Mouse (Mus musculus) CH12.LX (cell line): ENCODE measurements at regions not wholly inside any gene's neighbourhood (a gene's known extent, or its start where the extent isn't known, plus 50 kb on each side); places are given as distances from the start of the nearest gene placed in this dataset.

Experiments used
- DNase-seq: peaks from one replicate; pipeline ENCODE4 v3.0.0-alpha.2; 2013; ENCODE audit errors: extremely low read depth
- H3K27ac ChIP-seq: 2 replicates; pipeline ENCODE4 v1.5.1; 2012; ENCODE audit warnings: low read depth, mild to moderate bottlenecking, control low read depth, moderate library complexity; ENCODE audit not compliant: insufficient read depth
- H3K27me3 ChIP-seq: replicated peaks from 2 replicates; pipeline ENCODE3; 2012; ENCODE audit warnings: inconsistent platforms
- H3K36me3 ChIP-seq, 2 experiments: replicated peaks in 1 of 2; 2 replicates each; pipeline versions ENCODE3 to v1.6.1; 2012; ENCODE audit warnings: inconsistent platforms in 1 of 2, low read length in 1 of 2, mild to moderate bottlenecking in 1 of 2, mixed read lengths in 1 of 2, moderate library complexity in 1 of 2; ENCODE audit not compliant: control insufficient read depth in 1 of 2, insufficient read depth in 1 of 2
- H3K4me1 ChIP-seq, 2 experiments: 2 replicates each; pipeline ENCODE4 v1.6.1; 2012; ENCODE audit warnings: inconsistent platforms in 1 of 2, moderate library complexity in 1 of 2; ENCODE audit not compliant: insufficient read depth in 2 of 2, control insufficient read depth in 1 of 2
- H3K4me2 ChIP-seq: 2 replicates; pipeline ENCODE4 v1.6.1; 2012; ENCODE audit warnings: low read depth, mild to moderate bottlenecking, control low read depth; ENCODE audit not compliant: poor library complexity, insufficient read depth, severe bottlenecking
- H3K4me3 ChIP-seq, 3 experiments: fragments of 150-350 bp in 1 of 3; sonication (generic) in 1 of 3; replicated peaks in 1 of 3; 2 replicates each; pipeline versions ENCODE3 to v1.5.1; 2011 to 2012; ENCODE audit warnings: low read depth in 2 of 3, low read length in 2 of 3, mild to moderate bottlenecking in 2 of 3, moderate library complexity in 2 of 3, control low read depth in 1 of 3, improper control_type of control experiment in 1 of 3, inconsistent platforms in 1 of 3, mixed read lengths in 1 of 3; ENCODE audit not compliant: poor library complexity in 1 of 3
- H3K79me2 ChIP-seq: replicated peaks from 2 replicates; pipeline ENCODE4 v1.6.1; 2012; ENCODE audit warnings: mild to moderate bottlenecking, moderate library complexity; ENCODE audit not compliant: control insufficient read depth, poor library complexity, insufficient read depth, severe bottlenecking; ENCODE audit errors: extremely low read depth
- H3K9ac ChIP-seq: 2 replicates; pipeline ENCODE4 v1.6.1; 2012; ENCODE audit warnings: low read depth, mild to moderate bottlenecking, control low read depth, moderate library complexity; ENCODE audit not compliant: insufficient read depth
- H3K9me3 ChIP-seq: replicated peaks from 2 replicates; pipeline ENCODE3; 2012; ENCODE audit warnings: low read length, inconsistent platforms, mixed read lengths
- CHD2 ChIP-seq: IDR thresholded peaks from 2 replicates; pipeline ENCODE4 v1.6.1; 2011; ENCODE audit warnings: low read length, improper control_type of control experiment
- CTCF ChIP-seq, 2 experiments: IDR thresholded peaks in 1 of 2; conservative IDR thresholded peaks in 1 of 2; 2 replicates each; pipeline ENCODE4 v1.5.1; 2011 to 2012; ENCODE audit warnings: low read depth in 2 of 2, low read length in 2 of 2, improper control_type of control experiment in 1 of 2, inconsistent platforms in 1 of 2, mild to moderate bottlenecking in 1 of 2, moderate library complexity in 1 of 2
- E2F4 ChIP-seq: IDR thresholded peaks from 2 replicates; pipeline ENCODE4 v1.6.1; 2011; ENCODE audit warnings: low read depth, low read length, improper control_type of control experiment; ENCODE audit not compliant: insufficient replicate concordance
- ELF1 ChIP-seq: IDR thresholded peaks from 2 replicates; pipeline ENCODE4 v1.6.1; 2014; ENCODE audit warnings: low read depth, mild to moderate bottlenecking, inconsistent platforms, low read length, improper control_type of control experiment
- ETS1 ChIP-seq: conservative IDR thresholded peaks from 2 replicates; pipeline ENCODE4 v1.6.1; 2012; ENCODE audit warnings: low read depth, mild to moderate bottlenecking, inconsistent platforms, low read length, improper control_type of control experiment, moderate library complexity
- JUN ChIP-seq: IDR thresholded peaks from 2 replicates; pipeline ENCODE4 v1.6.1; 2011; ENCODE audit warnings: low read depth, mild to moderate bottlenecking, low read length, improper control_type of control experiment, moderate library complexity; ENCODE audit not compliant: insufficient read depth
- JUND ChIP-seq: conservative IDR thresholded peaks from 2 replicates; pipeline ENCODE4 v1.6.1; 2011; ENCODE audit warnings: low read depth, low read length, improper control_type of control experiment
- KAT2A ChIP-seq: IDR thresholded peaks from 2 replicates; pipeline ENCODE4 v1.6.1; 2012; ENCODE audit warnings: low read length, improper control_type of control experiment, inconsistent platforms; ENCODE audit not compliant: insufficient replicate concordance
- MAFK ChIP-seq: IDR thresholded peaks from 2 replicates; pipeline ENCODE4 v1.6.1; 2011; ENCODE audit warnings: low read length, improper control_type of control experiment; ENCODE audit not compliant: insufficient replicate concordance
- MAZ ChIP-seq: IDR thresholded peaks from 2 replicates; pipeline ENCODE4 v1.6.1; 2012; ENCODE audit warnings: low read depth, mild to moderate bottlenecking, inconsistent platforms, low read length, improper control_type of control experiment, moderate library complexity
- MEF2A ChIP-seq: IDR thresholded peaks from 2 replicates; pipeline ENCODE4 v1.6.1; 2014; ENCODE audit warnings: low read depth, mild to moderate bottlenecking, inconsistent platforms, low read length, improper control_type of control experiment, borderline replicate concordance
- MXI1 ChIP-seq: IDR thresholded peaks from 2 replicates; pipeline ENCODE4 v1.6.1; 2011; ENCODE audit warnings: mild to moderate bottlenecking, low read depth, low read length, improper control_type of control experiment
- MYC ChIP-seq: IDR thresholded peaks from 2 replicates; pipeline ENCODE4 v1.6.1; 2011; ENCODE audit warnings: low read depth, mild to moderate bottlenecking, improper control_type of control experiment, low read length
- NELFE ChIP-seq: IDR thresholded peaks from 2 replicates; pipeline ENCODE4 v1.6.1; 2011; ENCODE audit warnings: low read depth, low read length, improper control_type of control experiment
- POLR2A ChIP-seq: IDR thresholded peaks from 2 replicates; pipeline ENCODE4 v1.6.1; 2011; ENCODE audit warnings: low read depth, mild to moderate bottlenecking, improper control_type of control experiment, low read length
- POLR2AphosphoS2 ChIP-seq: IDR thresholded peaks from 2 replicates; pipeline ENCODE4 v1.6.1; 2011; ENCODE audit warnings: low read depth, low read length, improper control_type of control experiment
- RAD21 ChIP-seq: IDR thresholded peaks from 2 replicates; pipeline ENCODE4 v1.6.1; 2011; ENCODE audit warnings: low read depth, mild to moderate bottlenecking, low read length, improper control_type of control experiment, moderate library complexity
- SIN3A ChIP-seq: IDR thresholded peaks from 2 replicates; pipeline ENCODE4 v1.6.1; 2012; ENCODE audit warnings: low read length, improper control_type of control experiment, inconsistent platforms
- SMC3 ChIP-seq: IDR thresholded peaks from 2 replicates; pipeline ENCODE4 v1.6.1; 2011; ENCODE audit warnings: low read depth, low read length, improper control_type of control experiment
- TBP ChIP-seq: conservative IDR thresholded peaks from 2 replicates; pipeline ENCODE4 v1.6.1; 2011; ENCODE audit warnings: low read depth, low read length, improper control_type of control experiment
- TCF12 ChIP-seq: IDR thresholded peaks from 2 replicates; pipeline ENCODE4 v1.6.1; 2014; ENCODE audit warnings: low read depth, mild to moderate bottlenecking, inconsistent platforms, low read length, improper control_type of control experiment
- USF1 ChIP-seq: IDR thresholded peaks from 2 replicates; pipeline ENCODE4 v1.6.1; 2014; ENCODE audit warnings: low read depth, mild to moderate bottlenecking, inconsistent platforms, low read length, improper control_type of control experiment
- USF2 ChIP-seq: conservative IDR thresholded peaks from 2 replicates; pipeline ENCODE4 v1.6.1; 2011; ENCODE audit warnings: low read depth, low read length, improper control_type of control experiment
- ZC3H11A ChIP-seq: IDR thresholded peaks from 2 replicates; pipeline ENCODE4 v1.6.1; 2012; ENCODE audit warnings: low read depth, mild to moderate bottlenecking, inconsistent platforms, low read length, improper control_type of control experiment
- ZKSCAN1 ChIP-seq: IDR thresholded peaks from 2 replicates; pipeline ENCODE4 v1.6.1; 2012; ENCODE audit warnings: low read depth, inconsistent platforms, low read length, improper control_type of control experiment, borderline replicate concordance
- dilution Hi-C: fragments of 300-500 bp; cut with MboI; formaldehyde crosslinking; loops from 2 replicates; pipeline ENCODE4 v1.14.3; 2020; ENCODE audit warnings: low sequenced_read_pairs; ENCODE audit not compliant: extremely low pct_unique_long_range_greater_than_20kb, extremely low pct_ligation_motif_present
- in situ Hi-C: fragments of 300-500 bp; cut with MboI; formaldehyde crosslinking; loops from 3 replicates; pipeline ENCODE4 v1.14.3; 2019; ENCODE audit warnings: low sequenced_read_pairs, low pct_ligation_motif_present, low pct_unique_long_range_greater_than_20kb, mixed read lengths

DNA sequence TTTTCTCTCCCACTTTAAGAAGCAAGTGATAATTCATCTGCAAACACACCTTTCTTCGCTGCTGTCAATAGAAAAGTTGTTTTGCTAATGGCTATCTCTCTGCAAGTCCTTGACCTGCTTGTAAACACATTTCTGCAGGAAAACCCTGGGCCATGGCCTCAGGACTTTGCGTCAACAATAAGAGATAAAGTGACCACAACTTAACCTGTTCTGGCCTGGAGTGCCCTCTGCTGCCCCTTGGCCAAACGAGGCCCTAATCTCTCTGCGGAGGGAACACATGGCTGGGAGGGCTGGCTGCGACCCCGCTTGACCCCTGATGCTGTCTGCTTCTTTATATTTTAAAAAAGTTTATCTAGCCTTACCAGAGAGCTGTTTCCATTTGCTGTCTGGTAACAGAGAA is 420.4 kb downstream of the Gm10295 start:
- H3K9ac ChIP-seq, result no peak overlapping the region
- TF ChIP-seq ZKSCAN1 (no peak), SIN3A (no peak), MYC (no peak), JUN (no peak), MEF2A (no peak), USF2 (no peak), RAD21 (no peak), MAZ (no peak), MXI1 (no peak), TCF12 (no peak), ETS1 (no peak), ZC3H11A (no peak), POLR2AphosphoS2 (no peak), CTCF (conservative IDR thresholded peaks at IDR 0.05 in 1 of 2, IDR thresholded peaks at IDR 0.05 in 1 of 2; ENCODE audit: low read depth in 2 of 2, low read length in 2 of 2) (no peak), ELF1 (no peak), POLR2A (no peak)
- dilution Hi-C loops, result no loop called here
- no peaks in the 10 kb centered on the region for H3K79me2 ChIP-seq
- H3K27ac ChIP-seq, result no peak overlapping the region
- in situ Hi-C loops, result no loop called here
- no peaks in the 10 kb centered on the region for H3K4me1 ChIP-seq
- no peaks in the 10 kb centered on the region for H3K36me3 ChIP-seq
- H3K4me3 ChIP-seq, result no peak overlapping the region
- H3K9me3 ChIP-seq, result peaks cover 45% of the 10 kb centered on the region
- H3K27me3 ChIP-seq, result no peaks in the 10 kb centered on the region
- no peak overlapping the region for H3K4me2 ChIP-seq
- DNase-seq, result no peak

DNA sequence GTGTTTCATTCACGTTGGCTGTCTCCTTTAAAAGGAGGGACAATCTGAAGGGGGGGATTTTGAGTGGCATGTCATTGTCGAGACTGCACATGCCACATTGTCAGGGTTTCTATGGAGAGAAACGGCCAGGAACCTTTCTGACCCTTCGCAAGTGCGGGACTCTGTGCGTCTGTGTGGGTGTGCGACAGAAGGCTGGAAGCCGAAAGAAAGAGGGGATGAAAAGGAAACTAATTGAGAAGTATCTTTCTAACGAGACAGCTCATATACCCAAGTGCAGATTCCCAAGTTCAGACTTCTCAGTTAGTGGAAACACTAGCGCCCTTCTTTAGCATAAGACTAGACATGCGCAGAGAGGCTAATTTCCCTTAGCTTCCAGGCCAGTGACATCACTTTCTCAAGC is 421.4 kb downstream of the Gm10295 start:
- Histone ChIP-seq H3K9me3 (peaks cover 41% of the 10 kb centered on the region), H3K9ac (no peak overlapping the region), H3K36me3 (no peaks in the 10 kb centered on the region), H3K4me3 (no peak overlapping the region), H3K79me2 (no peaks in the 10 kb centered on the region), H3K4me2 (no peak overlapping the region), H3K27ac (no peak overlapping the region), H3K4me1 (no peaks in the 10 kb centered on the region), H3K27me3 (no peaks in the 10 kb centered on the region)
- dilution Hi-C loops, result no loop called here
- in situ Hi-C loops, result no loop called here
- TF ChIP-seq POLR2AphosphoS2 (no peak), MEF2A (no peak)
- DNase-seq, result no peak

DNA sequence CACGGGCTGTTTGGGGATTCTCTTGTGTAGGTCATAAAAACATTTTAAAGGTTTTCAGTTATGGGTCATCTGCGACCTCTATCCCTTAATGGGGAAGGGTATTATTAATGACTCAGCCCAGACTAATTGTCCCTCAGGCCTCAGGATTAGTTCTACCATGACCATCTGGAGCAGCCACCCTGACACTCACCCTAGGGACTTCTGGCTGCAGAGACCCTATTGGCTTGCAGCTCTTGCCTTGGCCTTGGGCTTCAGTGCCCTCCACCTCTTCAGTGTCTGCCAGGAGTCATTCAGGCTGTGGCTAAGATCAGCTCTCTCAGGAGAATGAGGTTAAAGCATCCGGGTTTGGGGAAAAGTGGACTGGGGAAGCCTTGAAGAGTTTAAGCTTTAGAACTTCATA is 423.3 kb downstream of the Gm10295 start:
- TF ChIP-seq MAZ (no peak), RAD21 (no peak), MAFK (no peak), SIN3A (no peak), ZKSCAN1 (no peak), USF1 (no peak), CHD2 (no peak), NELFE (no peak), KAT2A (no peak), E2F4 (no peak), POLR2A (no peak), ZC3H11A (no peak), SMC3 (no peak), POLR2AphosphoS2 (no peak), USF2 (no peak), JUND (no peak), TBP (no peak)
- in situ Hi-C loops (no loop called here), dilution Hi-C loops (no loop called here)
- H3K4me2 ChIP-seq, result no peak overlapping the region
- H3K4me1 ChIP-seq, result no peaks in the 10 kb centered on the region
- H3K79me2 ChIP-seq, result no peaks in the 10 kb centered on the region
- H3K9ac ChIP-seq, result no peak overlapping the region
- DNase-seq, result no peak
- H3K27ac ChIP-seq, result no peak overlapping the region
- H3K36me3 ChIP-seq, result no peaks in the 10 kb centered on the region
- H3K4me3 ChIP-seq, result no peak overlapping the region
- peaks cover 32% of the 10 kb centered on the region for H3K9me3 ChIP-seq
- H3K27me3 ChIP-seq, result no peaks in the 10 kb centered on the region
